Mouse (Mus musculus): ENCODE results near the gene Zbtb25. TPM values are rescaled to one million over a fixed set of nuclear protein-coding genes. Genes with fewer than 3 reads are reported as not detected.

Zbtb25 gene
- total RNA-seq, 2 experiments from 2014 or later = 5.2 to 5.8 TPM

DNA sequence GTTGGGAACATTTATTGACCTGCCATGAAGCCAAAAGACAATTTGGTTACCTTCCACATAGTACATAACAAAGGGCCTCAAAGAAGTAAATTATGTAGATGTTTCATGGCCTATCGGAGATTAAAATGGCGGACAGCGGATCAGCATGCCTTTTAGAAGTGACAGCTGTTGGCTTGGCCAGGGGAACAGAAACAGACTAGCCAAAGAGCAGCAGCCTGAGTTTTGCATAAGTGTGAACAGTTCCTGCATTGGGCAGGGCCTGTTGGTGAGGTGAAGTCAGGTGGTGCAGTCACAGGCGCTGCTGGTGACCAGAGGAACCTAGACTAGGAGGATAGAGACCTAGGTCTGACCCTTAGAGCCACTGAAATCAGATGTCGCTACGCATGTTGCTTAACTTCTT, 7.7 kb upstream of the Zbtb25 start:
- no peak for DNase-seq

DNA sequence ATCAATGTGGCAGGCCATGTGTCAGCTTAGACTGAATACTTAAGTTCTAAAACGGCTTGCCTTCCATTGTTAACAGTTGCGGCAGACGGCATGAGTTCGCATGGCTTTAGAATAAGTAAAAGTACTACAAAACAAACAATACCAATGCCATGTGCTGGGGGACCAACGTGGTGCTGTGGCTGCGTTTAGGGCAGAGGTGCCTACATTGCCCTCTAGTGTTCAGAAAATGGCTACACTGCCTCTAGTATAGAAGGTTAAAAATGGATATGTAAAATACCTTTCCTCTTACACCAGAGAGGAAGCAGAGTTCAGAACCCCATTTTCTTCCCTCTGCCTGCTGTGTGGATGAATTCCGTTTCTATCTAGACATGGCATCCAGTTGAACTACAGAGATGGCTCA, 7.2 kb upstream of the Zbtb25 start:
- peak; percentile 33 to 44 for DNase-seq

DNA sequence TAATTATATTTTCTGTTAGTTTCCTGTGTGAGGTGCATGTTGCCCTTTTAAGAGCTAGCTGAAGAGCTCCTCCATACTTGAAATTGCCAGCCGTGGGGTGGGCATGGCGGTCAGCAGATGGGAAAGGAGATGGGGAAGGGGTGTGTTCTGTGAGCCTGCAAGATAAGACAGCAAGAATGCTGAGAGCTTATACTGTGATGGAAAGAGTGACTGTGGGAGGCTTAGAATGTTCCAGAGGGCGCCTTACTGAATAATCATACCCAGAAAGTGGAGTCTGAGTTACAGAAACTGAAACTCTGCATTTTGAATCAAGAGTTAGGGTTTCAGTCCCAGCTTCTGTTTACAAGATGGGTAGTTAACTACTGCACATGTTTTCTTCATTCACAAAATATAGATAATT, 6.1 kb upstream of the Zbtb25 start:
- no peak for DNase-seq

DNA sequence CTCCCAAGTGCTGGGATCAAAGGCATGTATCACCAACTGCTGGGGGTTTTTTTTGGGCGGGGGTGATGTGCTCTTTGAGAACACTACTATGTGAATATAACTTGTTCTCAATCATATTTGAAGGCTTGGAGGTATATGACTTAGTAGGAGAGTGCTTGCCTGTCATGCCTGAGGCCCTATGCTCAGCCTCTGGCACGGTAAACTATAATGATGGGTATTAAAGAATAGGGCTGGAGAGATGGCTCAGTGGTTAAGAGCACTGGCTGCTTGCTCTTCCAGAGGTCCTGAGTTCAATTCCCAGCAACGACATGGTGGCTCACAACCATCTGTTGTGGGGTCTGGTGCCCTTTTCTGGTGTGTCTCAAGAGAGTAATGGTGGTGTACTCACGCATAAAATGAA, 5.5 kb upstream of the Zbtb25 start:
- no peak for DNase-seq

- no peak for DNase-seq
These were observed 4.6 kb upstream of the Zbtb25 start for GRCm38 (mm10) chr12:76373991-76374390.

GRCm38 (mm10) chr12:76372881-76373818, 3.7 kb upstream of the Zbtb25 start:
- DNase-seq = no peak

DNA sequence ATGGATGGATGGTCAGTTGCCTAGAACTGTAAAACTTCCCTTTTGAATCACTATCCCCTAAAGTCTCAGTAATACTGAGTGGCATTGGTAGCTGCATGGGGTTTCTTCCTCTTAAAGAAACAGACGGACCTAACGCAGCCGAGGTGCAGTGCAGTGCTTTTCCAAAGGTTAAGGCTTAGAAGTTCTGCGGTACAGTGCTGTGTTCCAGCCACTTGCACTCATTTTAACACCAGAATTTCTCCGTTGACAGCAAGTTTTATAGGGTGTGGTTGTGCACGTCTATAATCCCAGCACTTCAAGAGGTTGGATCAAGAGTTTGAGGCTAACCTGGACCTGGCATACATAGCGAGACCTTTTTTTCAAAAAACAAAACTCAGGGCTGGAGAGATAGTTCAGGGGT, 2.6 kb upstream of the Zbtb25 start:
- no peak for DNase-seq

DNA sequence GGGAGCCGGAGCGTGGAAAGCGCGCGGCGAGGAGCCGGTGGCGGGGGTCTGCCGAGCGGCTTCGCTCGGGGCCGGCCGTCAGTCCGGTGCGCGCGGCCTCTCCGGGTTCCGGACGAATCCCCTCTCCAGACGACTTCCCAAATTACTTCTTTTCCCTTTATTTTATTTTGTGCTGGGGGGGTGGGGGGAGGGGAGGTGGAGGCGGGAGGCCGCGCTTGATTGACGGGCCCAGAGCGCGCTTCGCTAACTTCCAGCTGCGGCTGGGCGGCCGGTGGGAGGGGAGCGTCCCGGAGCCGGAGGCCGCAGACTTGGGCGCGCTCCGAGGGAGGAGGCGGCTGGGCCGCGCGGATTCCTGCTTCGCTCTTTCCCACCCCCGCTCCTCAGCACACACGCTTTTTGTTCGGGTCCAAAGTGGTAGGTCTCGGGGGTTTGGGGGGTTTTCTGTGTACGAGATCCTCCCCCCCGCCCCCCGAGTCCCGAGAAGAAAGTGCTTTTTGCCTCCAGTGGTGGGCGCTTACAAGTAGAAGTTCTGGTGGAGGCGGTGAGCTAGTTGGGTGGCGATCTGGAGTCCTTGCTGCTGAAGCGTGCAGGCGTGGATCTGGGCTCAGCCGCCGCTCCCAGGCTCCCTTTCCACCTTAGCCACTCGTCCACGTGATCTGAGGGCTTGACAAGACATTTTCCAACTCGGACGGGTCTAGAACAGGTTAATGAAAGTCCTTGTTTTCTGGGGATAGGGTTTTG, 1.6 kb upstream of the Zbtb25 start:
- DNase-seq = peak; percentile 84 to 90

- DNase-seq = peak; percentile 83 to 86
These were observed 802 bp upstream of the Zbtb25 start, which contains the start of gene Zbtb1 for GRCm38 (mm10) chr12:76369978-76370830. Gene Zbtb1, plus strand, starts transcription at chr12:76370266.

DNA sequence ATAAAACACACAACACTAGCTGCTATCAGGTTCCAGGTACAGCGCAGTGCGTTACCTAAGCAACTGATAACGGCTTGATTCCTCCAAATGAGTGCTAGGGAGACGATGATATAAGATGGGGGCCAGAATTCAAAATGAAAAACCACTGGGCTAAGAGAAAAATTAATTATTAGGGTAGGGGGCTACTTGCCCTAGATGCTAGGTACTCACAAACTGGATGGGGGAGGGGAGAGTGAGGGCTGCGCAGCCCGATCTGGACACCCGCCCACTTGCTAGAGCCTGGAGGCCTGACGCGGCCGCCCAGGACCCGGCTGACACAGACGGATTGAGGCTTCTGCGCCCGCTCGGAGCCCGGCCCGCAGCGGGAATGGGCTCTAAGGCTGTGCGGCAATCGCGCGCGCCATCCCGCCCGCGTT, 604 bp downstream of the Zbtb25 start:
- no peak for DNase-seq

GRCm38 (mm10) chr12:76368201-76368789, 1.1 kb downstream of the Zbtb25 start:
- peak in 1 of 2 experiments; percentile 30 for DNase-seq

GRCm38 (mm10) chr12:76367096-76367995, 2.1 kb downstream of the Zbtb25 start:
- peak; percentile 43 to 48 for DNase-seq

- no peak for DNase-seq
These were observed 3.1 kb downstream of the Zbtb25 start for GRCm38 (mm10) chr12:76366276-76366675.

GRCm38 (mm10) chr12:76362303-76362676, 7.1 kb downstream of the Zbtb25 start:
- no peak for DNase-seq

DNA sequence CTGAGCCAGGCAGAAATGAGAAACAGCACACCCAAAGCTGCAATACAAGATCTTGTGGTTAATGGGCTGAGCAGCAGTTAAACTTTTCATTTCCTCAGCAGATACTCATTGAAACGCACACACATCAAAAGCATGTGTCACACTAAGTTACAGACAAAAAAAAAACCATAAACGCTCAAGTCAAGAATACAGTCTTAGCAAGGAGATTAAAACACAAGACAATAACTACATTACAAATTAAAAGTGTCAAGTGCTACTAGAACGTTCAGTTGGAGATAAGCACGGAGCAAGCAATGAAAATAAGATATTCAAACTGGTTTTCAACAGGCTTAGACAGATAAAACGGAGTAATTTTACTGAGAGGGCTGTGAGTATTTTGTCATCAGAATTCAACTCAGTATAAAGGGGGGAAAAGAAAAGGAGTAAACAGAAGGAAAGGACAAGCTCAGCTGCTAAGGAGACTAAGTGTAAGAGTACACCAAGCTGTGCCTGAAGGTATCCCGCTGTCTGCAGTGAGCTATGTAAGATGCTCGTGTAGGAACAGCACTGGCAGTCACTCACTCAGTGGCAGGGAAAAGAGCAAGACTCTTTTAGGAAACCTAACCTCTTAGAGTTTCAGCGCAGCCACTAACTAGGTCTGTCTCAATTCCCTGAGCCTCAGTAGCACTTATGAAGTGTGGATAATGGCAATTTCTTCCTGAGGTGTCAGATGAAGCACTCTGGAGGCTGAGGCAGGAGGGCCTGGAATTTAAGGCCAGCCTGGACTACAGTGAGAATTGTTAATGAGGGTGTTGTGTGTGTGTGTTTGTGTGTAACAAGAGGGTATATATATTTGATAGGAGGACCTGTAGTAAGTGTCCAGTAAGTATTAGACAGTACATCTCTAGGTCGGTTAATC, 7.7 kb downstream of the Zbtb25 start:
- DNase-seq = no peak

DNA sequence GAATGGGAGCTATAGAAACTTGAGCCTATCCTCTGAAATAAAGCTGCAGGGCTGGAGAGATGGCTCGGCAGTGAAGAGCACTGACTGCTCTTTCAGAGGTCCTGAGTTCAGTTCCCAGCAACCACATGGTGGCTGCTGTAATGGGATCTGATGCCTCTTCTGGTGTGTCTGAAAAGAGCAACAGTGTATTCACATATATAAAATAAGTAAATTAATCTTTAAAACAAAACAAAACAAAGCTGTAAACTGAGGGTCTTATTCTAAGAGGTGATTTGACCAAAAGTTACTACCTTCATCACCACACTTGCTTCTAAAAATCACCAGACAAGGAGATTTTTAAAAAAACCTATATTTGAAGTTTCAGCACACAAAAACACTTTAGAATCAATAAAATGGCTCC, 8.5 kb downstream of the Zbtb25 start:
- no peak for DNase-seq

- DNase-seq = no peak
These were observed 19.7 kb downstream of the Zbtb25 start for GRCm38 (mm10) chr12:76349680-76350220.

- DNase-seq = peak in 1 of 2 experiments; percentile 22
These were observed 23.5 kb downstream of the Zbtb25 start for GRCm38 (mm10) chr12:76345759-76346455.

GRCm38 (mm10) chr12:76341080-76341479, 28.3 kb downstream of the Zbtb25 start:
- DNase-seq = peak; percentile 46 to 84
